Mouse (Mus musculus): ENCODE data around the gene Cbfa2t2.

DNA sequence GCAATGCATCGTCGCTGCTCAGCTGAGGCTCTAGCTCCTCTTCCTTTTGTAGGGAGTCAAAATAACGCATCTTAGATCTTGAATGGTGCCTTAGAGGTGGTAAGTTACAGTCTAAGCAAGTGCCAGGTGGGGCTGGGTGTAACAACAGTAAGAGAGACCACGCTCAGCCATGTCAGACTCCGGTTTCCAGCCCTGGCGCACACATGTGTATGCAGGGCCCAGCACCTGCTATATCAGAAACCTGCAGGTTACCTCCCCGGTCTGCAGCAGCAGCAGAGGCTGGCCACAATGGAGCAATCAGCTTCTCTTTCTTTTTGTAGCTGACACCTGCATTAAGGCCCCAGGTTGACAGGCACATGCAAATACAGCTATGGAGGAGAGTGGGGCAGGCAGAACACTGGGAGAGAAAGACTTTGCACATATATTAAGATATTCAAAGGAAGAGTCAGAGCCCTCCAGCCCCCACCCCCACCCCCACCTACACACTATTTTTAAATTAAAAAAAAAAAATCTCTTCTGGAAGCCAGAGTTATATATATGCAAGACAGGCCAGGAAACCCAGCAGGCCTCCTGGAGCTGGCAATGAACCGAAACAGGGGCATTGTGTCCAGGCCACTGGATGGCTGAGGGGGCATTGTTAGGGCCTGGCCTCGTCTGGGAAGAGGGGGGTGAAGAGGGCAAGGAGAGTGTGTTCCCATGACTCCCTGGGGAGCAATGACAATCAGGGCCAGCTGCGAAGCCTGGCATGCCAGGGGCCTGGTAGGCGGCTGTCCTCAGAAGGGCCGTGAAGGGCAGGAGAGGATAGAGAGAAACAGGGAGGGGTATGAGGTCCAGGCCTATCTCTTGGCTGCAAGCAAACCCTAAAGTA lies 140.8 kb downstream of the Cbfa2t2 start:
- TF ChIP-seq CTCF (IDR thresholded peaks at IDR 0.05; ENCODE audit: extremely low read depth, insufficient read depth, low read length) = no peak
- TF ChIP-seq POLR2A (IDR thresholded peaks at IDR 0.05; ENCODE audit: extremely low read depth, insufficient read depth, low read length) = no peak

All from cortical plate, adult 2 months (tissue).